Mouse (Mus musculus): Measurements from ENCODE around the gene Trim54. TPM values are rescaled to one million over a fixed set of nuclear protein-coding genes. Genes with fewer than 3 reads are reported as not detected.

The Trim54 gene
- total RNA-seq, 1 experiment from 2014 or later = not detected

- DNase-seq = no peak
Observed at GRCm38 (mm10) chr5:31105814-31106335, 10.6 kb upstream of the Trim54 start, which contains the start of gene Dnajc5g. TSS of gene Dnajc5g (plus strand) at chr5:31106285.

DNA sequence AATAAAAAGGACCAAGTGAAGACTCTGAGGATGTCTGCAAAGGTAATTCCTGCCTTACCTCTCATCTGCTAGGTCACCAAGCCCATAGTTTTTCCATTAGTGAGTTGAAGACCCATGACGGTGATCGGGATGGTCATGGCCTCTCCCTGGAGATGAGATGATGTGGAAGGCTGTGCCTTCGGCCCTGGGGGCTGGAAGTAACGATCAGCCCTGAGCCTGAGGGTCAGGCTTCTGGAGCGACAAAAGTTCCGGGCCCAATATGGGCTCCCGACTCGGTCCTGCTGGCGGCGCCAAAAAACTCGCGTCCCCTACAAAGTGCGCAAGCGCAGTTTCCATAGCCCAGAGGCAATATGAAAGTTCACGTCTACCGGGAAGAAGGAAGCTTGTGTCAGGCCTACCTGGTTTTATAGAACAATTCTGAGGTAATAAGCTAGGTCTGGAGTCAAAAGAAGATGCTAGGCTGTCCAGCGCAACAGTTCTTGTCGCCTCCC is 8.5 kb upstream of the Trim54 start, which contains the start of gene Slc30a3:
TSS of gene Slc30a3 (minus strand) at position 238 of the 491 bp plus-strand sequence.
- DNase-seq = no peak

DNA sequence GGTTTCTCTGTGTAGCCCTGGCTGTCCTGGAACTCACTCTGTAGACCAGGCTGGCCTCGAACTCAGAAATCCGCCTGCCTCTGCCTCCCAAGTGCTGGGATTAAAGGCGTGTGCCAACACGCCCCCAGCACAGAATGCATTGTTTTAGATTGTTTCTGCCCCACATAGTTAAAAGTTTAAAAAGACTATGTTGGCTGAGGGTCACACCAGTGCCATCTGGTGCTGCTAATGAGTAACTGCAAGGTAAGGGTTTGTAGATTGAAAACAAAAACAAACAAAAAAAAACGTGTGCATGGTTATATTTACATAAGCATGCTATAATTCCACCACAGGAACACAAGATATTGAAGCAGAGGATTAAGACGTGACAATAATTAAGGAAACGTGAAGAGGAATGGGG is 5.7 kb upstream of the Trim54 start:
- no peak for DNase-seq

DNA sequence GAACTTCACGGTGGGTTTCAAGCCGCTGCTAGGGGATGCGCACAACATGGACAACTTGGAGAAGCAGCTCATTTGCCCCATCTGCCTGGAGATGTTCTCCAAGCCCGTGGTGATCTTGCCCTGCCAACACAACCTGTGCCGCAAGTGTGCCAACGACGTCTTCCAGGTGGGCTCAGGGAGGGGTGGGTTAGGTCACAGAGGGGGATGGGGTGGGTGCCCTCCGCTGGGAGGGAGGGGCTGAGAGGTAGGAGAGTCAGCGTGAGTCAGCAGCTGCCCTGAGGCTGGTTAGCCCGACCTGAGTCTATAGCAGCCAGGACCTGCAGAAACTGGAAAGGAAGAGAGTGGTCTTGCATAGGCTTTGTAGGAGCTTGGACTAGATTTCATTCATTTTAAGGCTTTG is 400 bp downstream of the Trim54 start:
- no peak for DNase-seq

GRCm38 (mm10) chr5:31121111-31121510 is 4.6 kb downstream of the Trim54 start:
- no peak for DNase-seq

GRCm38 (mm10) chr5:31123481-31123880 is 7.0 kb downstream of the Trim54 start:
- no peak for DNase-seq

GRCm38 (mm10) chr5:31126050-31126449 is 9.5 kb downstream of the Trim54 start:
- no peak for DNase-seq

DNA sequence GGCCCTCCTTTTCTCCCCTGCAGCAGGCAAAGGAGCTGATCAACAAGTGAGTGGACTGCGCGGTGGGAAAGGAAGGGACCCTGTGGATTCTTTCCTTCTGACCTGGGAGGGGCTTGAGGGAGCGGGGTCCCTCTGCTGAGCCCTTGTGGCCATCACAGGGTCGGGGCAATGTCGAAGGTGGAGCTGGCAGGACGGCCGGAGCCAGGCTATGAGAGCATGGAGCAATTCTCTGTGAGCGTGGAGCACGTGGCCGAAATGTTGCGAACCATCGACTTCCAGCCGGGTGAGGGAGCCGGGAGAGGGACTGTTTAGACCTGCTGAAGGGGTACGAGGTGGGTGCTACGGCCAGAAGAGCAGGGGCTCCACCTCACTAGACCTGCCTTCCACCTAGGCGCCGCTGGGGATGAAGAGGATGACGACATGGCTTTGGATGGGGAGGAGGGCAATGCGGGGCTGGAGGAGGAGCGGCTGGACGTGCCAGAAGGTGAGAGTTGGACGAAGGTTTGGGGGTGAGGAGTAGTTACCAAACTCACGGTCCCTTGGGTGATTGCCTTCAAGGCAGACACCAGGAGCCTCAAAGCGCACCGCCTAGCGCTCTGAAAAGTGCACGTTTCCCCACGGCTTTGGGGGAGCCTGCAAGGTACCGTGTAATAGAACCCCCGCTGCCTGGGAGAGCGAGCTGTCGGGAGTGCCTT is 20.4 kb downstream of the Trim54 start:
- DNase-seq = no peak

DNA sequence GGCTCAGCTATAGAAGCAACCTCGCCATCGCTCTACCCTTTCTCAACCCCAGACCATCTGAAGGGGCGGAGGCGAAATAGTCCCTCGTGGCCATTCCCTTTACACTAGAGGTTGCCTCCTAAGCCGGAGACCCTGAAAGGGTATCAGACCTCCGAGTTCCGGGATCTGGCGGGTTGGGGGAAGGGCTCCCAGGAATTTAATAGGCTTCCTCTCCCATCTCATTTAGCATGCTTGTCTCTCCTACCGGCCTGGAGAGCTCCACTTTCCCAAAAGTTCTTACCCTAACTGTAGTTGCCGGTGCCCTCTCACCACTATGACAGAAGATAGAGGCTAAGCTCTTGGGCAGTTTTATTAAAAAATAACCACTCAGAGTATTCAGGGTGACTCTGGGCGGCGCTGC is 21.1 kb downstream of the Trim54 start:
- no peak for DNase-seq

DNA sequence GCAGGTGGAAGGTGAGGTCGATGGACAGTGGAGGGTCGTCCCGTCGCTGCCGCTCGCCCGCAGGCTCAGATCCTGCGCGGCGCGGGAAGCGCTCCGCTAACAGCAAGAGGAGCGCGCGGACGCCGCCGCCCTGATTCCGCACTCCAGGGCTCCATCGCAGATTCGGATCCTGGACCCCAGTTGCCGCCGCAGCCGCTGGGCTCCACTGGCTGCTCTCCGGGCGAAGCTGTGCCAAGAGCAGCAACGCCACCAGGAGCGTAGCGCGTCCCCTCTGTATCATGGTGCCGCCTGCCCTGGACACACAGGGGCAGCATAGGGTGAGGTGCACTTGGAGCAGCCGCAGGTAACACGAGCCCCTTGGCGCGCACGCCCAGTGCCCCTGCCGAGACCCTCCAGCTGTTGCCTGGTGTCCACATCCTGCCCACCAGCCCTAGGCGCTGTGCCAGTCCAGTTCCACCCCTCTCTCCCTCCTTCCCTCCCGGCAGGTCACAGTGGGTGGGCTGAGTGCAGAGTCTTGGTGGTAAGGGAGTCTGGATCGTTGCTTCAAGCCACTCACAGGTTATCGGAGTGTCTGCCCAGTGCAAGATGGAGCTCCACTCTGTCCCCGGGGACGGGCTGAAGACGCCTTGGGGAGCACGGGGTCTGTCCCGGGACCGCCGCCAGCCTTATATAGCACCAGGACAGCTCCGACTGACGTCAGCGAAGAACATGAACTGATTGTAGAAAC is 21.9 kb downstream of the Trim54 start, which contains the start of gene Ucn:
TSS of gene Ucn (minus strand) at position 589 of the 727 bp plus-strand sequence.
- DNase-seq = no peak

DNA sequence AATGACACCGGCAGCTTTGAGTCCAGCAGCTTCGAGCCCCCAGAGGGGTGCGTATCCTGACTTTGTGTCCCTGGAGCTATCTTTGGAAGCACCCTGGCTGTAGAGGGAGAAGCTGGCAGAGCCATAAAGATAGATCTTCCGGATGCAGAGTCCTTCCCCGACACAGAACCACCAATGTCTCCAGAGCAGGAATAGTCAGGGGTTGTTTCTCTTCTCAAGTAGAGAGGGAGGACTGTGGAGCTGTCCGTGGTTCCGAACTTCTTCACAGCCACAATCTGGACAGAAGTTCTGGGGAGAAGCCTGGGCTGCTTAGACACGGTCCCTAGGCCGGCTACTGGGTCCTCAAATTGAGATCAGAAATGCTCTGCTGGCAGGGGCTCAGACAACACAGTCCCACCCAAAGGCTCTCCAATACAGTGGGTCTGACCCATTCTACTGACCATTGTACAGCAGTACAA is 22.5 kb downstream of the Trim54 start:
- peak; percentile 38 for DNase-seq

DNA sequence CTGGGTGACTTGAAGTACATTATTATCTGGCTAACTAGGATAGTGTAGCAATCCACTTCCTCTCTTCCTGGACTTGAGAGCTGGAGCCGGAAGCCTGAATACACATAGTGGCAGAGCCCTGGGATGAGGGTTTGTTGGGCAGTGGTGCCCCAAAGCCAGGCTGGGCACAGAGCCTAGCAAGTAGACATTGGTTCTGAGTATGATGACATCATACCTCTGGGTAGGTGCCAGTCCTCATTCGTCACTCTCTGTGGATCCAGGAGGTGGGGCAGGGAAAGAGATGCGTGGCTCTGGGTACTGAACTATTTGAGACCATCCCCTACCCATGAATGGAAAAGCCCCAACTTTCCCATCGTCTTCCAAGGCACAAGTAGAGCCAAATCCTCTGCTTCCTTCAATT is 33.3 kb downstream of the Trim54 start:
- DNase-seq = peak; percentile 51

DNA sequence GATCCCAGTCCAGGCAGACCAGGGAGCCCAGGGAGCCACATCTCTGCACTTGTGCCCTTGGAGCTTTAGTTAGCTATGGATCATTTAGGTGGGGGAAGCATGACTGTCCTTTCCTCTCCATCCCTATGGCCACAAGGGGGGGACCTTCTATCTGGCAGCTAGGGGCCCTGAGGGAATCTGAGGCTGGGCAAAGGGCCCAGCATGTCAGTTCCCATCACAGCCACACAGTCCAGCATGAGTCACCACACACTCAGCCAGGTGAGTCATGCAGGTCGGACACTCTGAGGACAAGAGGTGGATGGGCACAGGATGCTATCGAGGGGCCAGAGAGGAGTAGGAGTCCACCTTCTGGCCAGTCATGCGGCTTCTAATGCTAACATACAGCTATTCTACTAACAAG is 35.2 kb downstream of the Trim54 start:
- DNase-seq = peak; percentile 45

DNA sequence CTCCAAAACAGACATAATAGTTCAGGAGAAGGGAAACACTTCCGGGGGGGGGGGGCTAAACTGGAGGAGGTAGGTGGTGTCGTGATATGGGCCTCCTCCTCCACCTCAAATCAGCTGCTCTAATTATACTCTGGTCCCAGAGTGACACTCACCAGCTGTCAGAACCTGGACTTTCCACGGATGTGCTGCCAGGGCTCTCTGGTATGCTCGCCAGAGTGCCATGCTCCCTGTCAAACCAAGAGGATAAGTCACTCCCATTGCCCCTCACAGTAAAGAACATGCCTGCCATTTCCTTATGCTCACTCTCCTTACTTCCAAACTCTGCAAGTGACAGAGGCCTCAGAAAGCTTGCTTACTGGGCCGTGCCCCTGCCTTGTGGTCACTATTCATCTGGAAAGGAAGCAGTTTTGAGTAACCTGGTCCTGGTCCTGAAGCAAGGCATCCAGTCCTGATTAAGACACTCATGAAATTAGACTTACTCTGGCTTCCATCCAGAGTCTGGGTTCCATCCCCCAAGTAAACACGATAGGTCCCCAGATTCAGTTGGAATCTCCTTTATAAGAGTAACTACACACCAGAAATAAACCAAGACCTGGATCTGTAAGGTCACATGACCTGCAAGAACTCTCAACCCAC is 37.1 kb downstream of the Trim54 start:
- DNase-seq = no peak

DNA sequence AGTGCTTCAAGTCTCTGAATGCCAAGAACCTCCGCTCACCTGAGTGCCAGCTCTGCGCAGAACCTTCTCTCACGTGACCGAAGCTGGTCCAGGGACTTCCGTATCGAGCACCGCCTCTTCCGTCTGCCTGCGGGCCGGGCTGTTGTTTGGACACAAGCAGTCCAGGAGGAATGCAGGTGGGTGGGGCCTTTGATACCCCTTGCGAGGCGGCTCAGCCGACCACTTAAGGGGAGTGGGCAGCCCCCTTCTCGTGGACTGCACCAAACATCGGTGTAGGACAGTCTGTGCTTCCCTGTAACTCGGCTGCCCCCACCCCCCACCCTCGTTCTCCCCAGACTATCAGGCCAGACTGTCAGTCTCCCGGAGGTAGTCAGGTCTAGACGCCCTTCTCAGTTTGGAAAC is 37.6 kb downstream of the Trim54 start, which contains the start of gene Mpv17:
TSS of gene Mpv17 (minus strand) at position 100 of the 402 bp plus-strand sequence.
- peak; percentile 79 for DNase-seq

DNA sequence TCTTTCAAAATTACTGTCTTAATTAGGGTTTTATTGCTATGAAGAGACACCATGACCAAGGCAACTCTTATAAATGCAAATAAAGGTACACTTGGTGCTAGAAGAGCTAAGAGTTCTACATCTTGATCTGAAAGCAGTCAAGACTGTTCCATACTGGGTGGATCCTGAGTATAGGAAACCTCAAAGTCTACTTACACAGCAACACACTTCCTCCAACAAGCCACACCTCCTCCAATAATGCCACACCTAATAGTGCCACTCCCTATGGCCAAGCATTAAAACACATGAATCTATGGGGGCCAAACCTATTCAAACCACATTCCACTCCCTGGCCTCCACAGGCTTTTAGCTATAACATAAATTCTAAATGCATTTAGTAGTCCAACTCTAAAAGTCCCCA is 46.0 kb downstream of the Trim54 start:
- no peak for DNase-seq

- no peak for DNase-seq
Observed at GRCm38 (mm10) chr5:31164878-31165277, 48.4 kb downstream of the Trim54 start.

DNA sequence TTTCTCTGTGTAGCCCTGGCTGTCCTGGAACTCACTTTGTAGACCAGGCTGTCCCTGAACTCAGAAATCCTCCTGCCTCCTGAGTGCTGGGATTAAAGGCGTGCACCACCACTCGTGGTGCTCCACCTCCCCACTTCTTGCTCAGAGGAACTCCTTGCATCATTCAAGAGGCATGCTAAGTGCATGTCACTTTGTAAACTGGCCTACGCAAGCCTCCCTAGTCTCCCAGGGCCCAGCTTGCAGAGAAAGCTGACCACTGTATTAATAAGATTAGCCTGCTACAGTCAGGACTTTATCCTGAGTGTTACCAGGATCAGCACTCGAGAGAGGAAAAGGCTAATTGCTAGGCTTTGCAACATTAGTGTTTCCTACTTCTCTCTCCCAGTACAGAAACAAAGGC is 52.1 kb downstream of the Trim54 start:
- DNase-seq = no peak

DNA sequence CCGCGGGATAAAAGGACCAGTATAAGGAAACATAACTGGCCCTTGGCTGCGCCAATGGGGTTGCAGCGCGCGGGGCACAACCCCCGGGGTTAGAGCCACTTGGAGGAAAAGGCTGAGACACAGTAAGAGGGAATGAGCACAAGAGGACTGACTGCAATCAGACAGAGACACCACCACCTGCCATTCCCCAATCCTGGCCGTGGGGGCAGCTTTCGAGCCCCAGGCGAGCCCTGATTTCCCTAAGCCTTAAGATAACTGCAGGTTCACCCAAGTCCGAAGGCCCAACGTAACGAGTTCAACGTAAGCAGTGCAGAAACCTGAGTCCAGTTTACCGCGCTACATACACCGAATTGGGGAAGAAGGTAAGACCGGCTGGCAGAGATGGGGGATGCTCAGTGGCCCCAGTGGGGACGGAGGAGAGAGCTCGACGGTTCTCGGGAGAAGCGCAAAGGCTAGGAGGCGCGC is 62.8 kb downstream of the Trim54 start:
- no peak for DNase-seq

DNA sequence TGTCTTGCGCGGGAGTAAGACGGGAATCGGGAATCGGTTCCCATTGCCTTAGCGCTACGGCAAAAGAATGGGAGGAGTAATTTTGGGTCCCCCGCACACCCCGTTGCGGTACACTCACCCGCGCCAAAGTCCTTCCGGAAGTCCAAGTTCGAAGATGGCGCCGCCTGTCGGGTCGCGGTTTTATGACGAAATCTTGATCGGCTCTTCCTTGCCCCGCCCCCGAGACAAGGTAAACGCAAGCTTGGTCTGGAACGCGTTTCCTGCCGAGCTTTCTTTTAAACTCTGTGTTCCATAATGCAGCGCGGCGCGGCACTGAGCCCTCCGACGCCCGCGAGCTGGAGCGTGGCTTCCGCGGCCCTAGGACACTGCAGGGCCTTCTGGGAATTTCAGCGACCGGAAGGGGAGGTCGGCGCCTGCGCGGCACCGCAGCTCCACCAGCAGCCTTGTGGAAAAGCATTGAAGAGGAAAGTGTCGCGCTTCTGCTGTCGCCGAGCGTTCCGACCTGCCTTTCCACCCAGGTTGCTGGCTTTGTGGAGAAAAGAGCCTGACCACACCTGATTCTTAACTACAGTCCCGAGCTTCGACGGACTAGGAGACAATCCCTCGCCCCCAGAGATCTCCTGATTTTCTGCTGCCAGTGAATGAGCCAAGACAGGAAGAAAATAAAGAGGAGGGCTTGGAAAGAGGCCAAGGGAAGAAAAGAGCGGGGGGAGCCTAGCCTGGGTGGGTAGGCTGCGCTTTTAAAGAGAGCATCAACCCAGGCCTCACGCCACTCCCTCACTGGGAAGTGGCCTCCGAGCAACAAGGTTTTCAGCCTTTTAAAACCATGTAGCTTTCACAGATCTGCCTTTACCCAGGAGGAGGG is 63.5 kb downstream of the Trim54 start, which contains the start of the genes Gm29609 and Gtf3c2:
TSS of gene Gm29609 (minus strand) at position 146 of the 865 bp plus-strand sequence.
TSS of gene Gtf3c2 (minus strand) at position 379 of the 865 bp plus-strand sequence.
- peak; percentile 87 for DNase-seq

DNA sequence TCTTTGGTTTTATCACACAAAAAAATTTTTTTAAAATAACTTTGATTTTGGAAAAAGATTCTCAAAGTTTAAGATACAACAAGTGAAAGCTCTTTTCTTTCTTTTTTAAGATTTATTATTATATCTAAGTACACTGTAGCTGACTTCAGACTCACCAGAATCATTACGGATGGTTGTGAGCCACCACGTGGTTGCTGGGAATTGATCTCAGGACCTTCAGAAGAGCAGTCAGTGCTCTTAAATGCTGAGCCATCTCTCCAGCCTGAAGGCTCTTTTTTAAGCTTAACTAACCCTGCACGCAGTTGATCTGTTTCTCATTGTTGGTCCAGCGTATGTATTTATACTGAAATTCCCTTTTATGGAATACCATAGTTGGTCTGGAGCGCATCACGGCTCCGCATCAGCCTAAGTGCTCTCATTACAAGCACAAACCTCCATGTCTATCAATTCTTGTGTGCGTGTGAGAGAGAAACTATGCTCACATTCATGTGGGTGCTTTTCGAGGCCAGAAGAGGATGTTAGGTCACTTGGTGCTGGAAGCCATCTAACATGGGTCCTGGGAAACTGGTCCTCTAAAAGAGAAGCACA is 64.8 kb downstream of the Trim54 start:
- no peak for DNase-seq
